Mouse (Mus musculus) limb, embryonic 15.5 days (tissue): ENCODE measurements around the gene Reep6. TPM values are rescaled to one million over a fixed set of nuclear protein-coding genes. Genes with fewer than 3 reads are reported as not detected.
A peak's percentile ranks its signal among the peaks of the same experiment; 100 is the strongest.

Source experiments
- ATAC-seq: fragments of 200-750 bp; cut with Nextera tagmentation; 2 replicates; pipeline ENCODE4 v1.8.0; 2017; ENCODE audit warnings: low read depth, moderate TSS enrichment; ENCODE audit not compliant: insufficient number of reproducible peaks, low FRiP score, low TSS enrichment
- H3K27ac ChIP-seq: fragments of 300-500 bp; sonication (generic); 2 replicates; pipeline ENCODE4 v1.5.1; 2015; ENCODE audit warnings: moderate library complexity, mild to moderate bottlenecking, inconsistent platforms
- H3K27me3 ChIP-seq: fragments of 300-500 bp; sonication (generic); 2 replicates; pipeline ENCODE4 v1.6.1; 2015; ENCODE audit warnings: inconsistent platforms
- H3K36me3 ChIP-seq: fragments of 300-500 bp; sonication (generic); 2 replicates; pipeline ENCODE4 v1.6.1; 2015; ENCODE audit warnings: inconsistent platforms
- H3K4me1 ChIP-seq: fragments of 300-500 bp; sonication (generic); 2 replicates; pipeline ENCODE4 v1.6.1; 2015; ENCODE audit warnings: inconsistent platforms
- H3K4me2 ChIP-seq: fragments of 300-500 bp; sonication (generic); 2 replicates; pipeline ENCODE4 v1.6.1; 2015; ENCODE audit warnings: mild to moderate bottlenecking, inconsistent platforms
- H3K4me3 ChIP-seq: fragments of 300-500 bp; sonication (generic); 2 replicates; pipeline ENCODE4 v1.5.1; 2015; ENCODE audit warnings: mild to moderate bottlenecking, inconsistent platforms
- H3K9ac ChIP-seq: fragments of 300-500 bp; sonication (generic); 2 replicates; pipeline ENCODE4 v1.6.1; 2015; ENCODE audit warnings: inconsistent platforms
- H3K9me3 ChIP-seq: fragments of 300-500 bp; sonication (generic); 2 replicates; pipeline ENCODE4 v1.6.1; 2016; ENCODE audit warnings: inconsistent platforms
- WGBS: fragments of 180-500 bp; shearing (Covaris S2); methylation state at CpG from one replicate; pipeline ENCODE4 v1.1.7; 2015; 5-methylcytosine and 5-hydroxymethylcytosine counted together
- polyA plus RNA-seq: library from polyadenylated mRNA; unstranded; fragments of >200 nt; fragmentation: Nextera tagmentation; extraction: Ambion mirVana; gene quantifications from 2 replicates; pipeline ENCODE4 v1.2.1, GENCODE M21; 2015

The Reep6 gene
- polyA plus RNA-seq, 1 experiment from 2014 or later, result 13.8 TPM

DNA sequence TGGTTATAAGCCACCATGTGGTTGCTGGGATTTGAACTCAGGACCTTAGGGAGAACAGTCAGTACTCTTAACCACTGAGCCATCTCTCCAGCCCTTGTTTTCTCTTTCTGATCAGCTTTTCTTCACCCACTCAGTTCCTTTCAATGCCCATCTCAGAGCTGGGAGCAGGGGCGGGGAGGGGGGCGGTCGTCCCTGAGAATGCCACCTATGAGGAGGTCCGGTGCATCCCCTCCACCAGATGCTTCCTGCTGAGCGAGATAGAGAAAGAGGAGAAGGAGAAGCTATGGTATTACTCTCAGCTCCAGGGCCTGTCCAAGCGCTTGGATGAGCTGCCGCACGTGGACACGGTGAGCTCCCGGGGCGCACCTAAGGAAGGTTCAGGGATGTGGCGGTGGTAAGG lies 25.3 kb upstream of the Reep6 start:
- Histone ChIP-seq H3K4me3 (no peak overlapping the region), H3K27ac (no peak overlapping the region), H3K4me2 (peak overlapping the region; percentile 12; the same call in 1 of the 2 replicates), H3K4me1 (peaks cover 9% of the 10 kb centered on the region), H3K9ac (no peak overlapping the region), H3K27me3 (peaks cover 73% of the 10 kb centered on the region), H3K36me3 (0 out of 2 replicates have a peak, but pooled peaks cover 5% of the 10 kb centered on the region), H3K9me3 (no peaks in the 10 kb centered on the region)
- WGBS, result 16% methylated on average over 12 of the region's 12 CpGs
- ATAC-seq, result no peak

- H3K4me1 ChIP-seq, result peaks cover 9% of the 10 kb centered on the region
Measured at GRCm38 (mm10) chr10:80304862-80305261, 24.9 kb upstream of the Reep6 start.

DNA sequence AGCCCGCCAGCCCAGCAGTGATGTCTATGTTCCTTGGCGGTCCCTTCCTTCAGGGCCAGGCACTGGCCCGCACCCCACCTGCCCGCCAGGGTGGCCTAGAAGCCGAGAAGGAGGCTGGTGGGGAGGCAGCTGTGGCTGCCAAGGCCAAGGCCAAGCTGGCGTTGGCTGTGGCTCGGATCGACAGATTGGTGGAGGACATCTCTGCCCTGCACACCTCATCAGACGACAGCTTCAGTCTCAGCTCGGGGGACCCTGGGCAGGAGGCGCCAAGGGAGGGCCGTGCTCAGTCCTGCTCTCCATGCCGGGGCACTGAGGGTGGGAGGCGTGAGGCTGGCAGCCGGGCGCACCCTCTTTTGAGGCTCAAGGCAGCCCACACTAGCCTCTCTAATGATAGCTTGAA lies 18.2 kb upstream of the Reep6 start:
- Histone ChIP-seq H3K4me1 (peaks cover 21% of the 10 kb centered on the region), H3K9ac (no peak overlapping the region), H3K27ac (no peak overlapping the region), H3K9me3 (no peaks in the 10 kb centered on the region), H3K27me3 (peaks cover 74% of the 10 kb centered on the region), H3K4me2 (no peak overlapping the region), H3K4me3 (no peak overlapping the region), H3K36me3 (no peaks in the 10 kb centered on the region)
- no peak for ATAC-seq
- 84% methylated on average over 16 of the region's 16 CpGs for WGBS

More at GRCm38 (mm10) chr10:80304862-80305261, 24.9 kb upstream of the Reep6 start:
- Histone ChIP-seq H3K4me2 (peak overlapping the region; percentile 12; the same call in 1 of the 2 replicates), H3K27me3 (peaks cover 69% of the 10 kb centered on the region), H3K27ac (no peak overlapping the region), H3K9ac (no peak overlapping the region), H3K4me3 (no peak overlapping the region), H3K9me3 (no peaks in the 10 kb centered on the region), H3K36me3 (0 out of 2 replicates have a peak, but pooled peaks cover 5% of the 10 kb centered on the region)
- WGBS, result 12% methylated on average over 24 of the region's 25 CpGs
- ATAC-seq, result no peak

GRCm38 (mm10) chr10:80312586-80313504 lies 16.9 kb upstream of the Reep6 start:
- Histone ChIP-seq H3K36me3 (peaks cover 5% of the 10 kb centered on the region), H3K27ac (no peak overlapping the region), H3K4me3 (no peak overlapping the region), H3K9ac (no peak overlapping the region), H3K9me3 (no peaks in the 10 kb centered on the region), H3K27me3 (peaks cover 79% of the 10 kb centered on the region), H3K4me2 (no peak overlapping the region), H3K4me1 (peaks cover 21% of the 10 kb centered on the region)
- 62% methylated on average over 54 of the region's 54 CpGs for WGBS
- no peak for ATAC-seq

DNA sequence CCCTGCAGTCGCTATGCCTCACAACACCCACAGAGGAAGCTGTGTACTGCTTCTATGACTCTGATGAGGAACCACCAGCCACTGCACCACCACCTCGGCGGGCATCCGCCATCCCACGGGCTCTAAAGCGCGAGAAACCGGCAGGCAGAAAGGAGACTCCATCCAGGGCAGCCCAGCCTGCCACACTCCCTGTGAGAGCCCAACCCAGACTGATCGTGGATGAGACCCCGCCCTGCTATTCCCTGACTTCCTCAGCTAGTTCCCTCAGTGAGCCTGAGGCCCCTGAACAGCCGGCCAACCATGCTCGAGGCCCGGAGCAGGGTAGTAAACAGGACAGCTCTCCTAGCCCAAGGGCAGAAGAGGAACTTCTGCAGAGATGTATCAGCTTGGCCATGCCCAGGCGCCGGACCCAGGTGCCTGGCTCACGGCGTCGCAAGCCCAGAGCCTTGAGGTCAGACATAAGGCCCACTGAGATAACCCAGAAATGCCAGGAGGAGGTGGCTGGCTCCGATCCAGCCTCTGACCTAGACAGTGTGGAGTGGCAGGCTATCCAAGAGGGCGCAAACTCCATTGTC lies 16.0 kb upstream of the Reep6 start:
- Histone ChIP-seq H3K36me3 (peaks cover 14% of the 10 kb centered on the region), H3K4me2 (no peak overlapping the region), H3K9ac (no peak overlapping the region), H3K27ac (no peak overlapping the region), H3K27me3 (peaks cover 79% of the 10 kb centered on the region), H3K9me3 (no peaks in the 10 kb centered on the region), H3K4me3 (no peak overlapping the region), H3K4me1 (peaks cover 23% of the 10 kb centered on the region)
- ATAC-seq, result no peak
- 41% methylated on average over 20 of the region's 20 CpGs for WGBS

GRCm38 (mm10) chr10:80314494-80315001 lies 15.2 kb upstream of the Reep6 start:
- Histone ChIP-seq H3K4me2 (no peak overlapping the region), H3K9me3 (no peaks in the 10 kb centered on the region), H3K27me3 (peaks cover 79% of the 10 kb centered on the region), H3K27ac (no peak overlapping the region), H3K9ac (no peak overlapping the region), H3K36me3 (peaks cover 21% of the 10 kb centered on the region), H3K4me3 (no peak overlapping the region), H3K4me1 (peaks cover 31% of the 10 kb centered on the region)
- 45% methylated on average over 16 of the region's 16 CpGs for WGBS
- no peak for ATAC-seq

GRCm38 (mm10) chr10:80315315-80315714 lies 14.4 kb upstream of the Reep6 start:
- peaks cover 34% of the 10 kb centered on the region for H3K4me1 ChIP-seq
- H3K4me2 ChIP-seq, result no peak overlapping the region
- H3K9me3 ChIP-seq, result no peaks in the 10 kb centered on the region
- H3K27ac ChIP-seq, result no peak overlapping the region
- ATAC-seq, result no peak
- H3K36me3 ChIP-seq, result peaks cover 21% of the 10 kb centered on the region
- no peak overlapping the region for H3K4me3 ChIP-seq
- H3K9ac ChIP-seq, result no peak overlapping the region
- WGBS, result 39% methylated on average over 27 of the region's 27 CpGs
- peaks cover 76% of the 10 kb centered on the region for H3K27me3 ChIP-seq

GRCm38 (mm10) chr10:80316359-80316781 lies 13.4 kb upstream of the Reep6 start:
- H3K9ac ChIP-seq, result 0 out of 2 replicates have a peak overlapping the region, but pooled peaks have one; percentile 15
- H3K27ac ChIP-seq, result no peak overlapping the region
- no peak overlapping the region for H3K4me2 ChIP-seq
- WGBS, result 27% methylated on average over 11 of the region's 11 CpGs
- H3K4me3 ChIP-seq, result no peak overlapping the region
- H3K4me1 ChIP-seq, result peaks cover 39% of the 10 kb centered on the region
- peaks cover 21% of the 10 kb centered on the region for H3K36me3 ChIP-seq
- ATAC-seq, result no peak
- no peaks in the 10 kb centered on the region for H3K9me3 ChIP-seq
- H3K27me3 ChIP-seq, result peaks cover 66% of the 10 kb centered on the region

DNA sequence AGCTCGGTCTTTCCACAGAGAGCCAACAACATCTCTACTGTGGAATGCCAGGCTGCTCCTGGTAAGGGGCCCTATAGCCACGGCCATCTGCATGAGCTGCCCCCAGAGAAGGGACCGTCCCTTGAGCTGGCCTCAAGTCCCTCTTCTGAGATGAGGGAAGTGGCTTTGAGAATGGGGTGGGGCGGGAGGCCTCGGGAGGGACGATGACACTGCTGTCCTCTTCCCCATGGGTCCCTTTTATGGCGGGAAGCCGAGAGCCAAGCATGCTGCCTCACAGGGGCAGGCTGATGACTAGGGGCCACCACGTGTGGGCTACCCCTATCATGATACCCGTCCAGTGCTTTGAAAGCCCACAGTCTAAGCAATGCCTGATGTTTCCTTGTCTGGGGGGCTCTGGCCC lies 12.7 kb upstream of the Reep6 start:
- no peaks in the 10 kb centered on the region for H3K9me3 ChIP-seq
- 49% methylated on average over 10 of the region's 10 CpGs for WGBS
- peaks cover 21% of the 10 kb centered on the region for H3K36me3 ChIP-seq
- no peak overlapping the region for H3K9ac ChIP-seq
- peaks cover 45% of the 10 kb centered on the region for H3K4me1 ChIP-seq
- no peak overlapping the region for H3K27ac ChIP-seq
- H3K4me3 ChIP-seq, result no peak overlapping the region
- no peak for ATAC-seq
- H3K4me2 ChIP-seq, result no peak overlapping the region
- peaks cover 59% of the 10 kb centered on the region for H3K27me3 ChIP-seq

DNA sequence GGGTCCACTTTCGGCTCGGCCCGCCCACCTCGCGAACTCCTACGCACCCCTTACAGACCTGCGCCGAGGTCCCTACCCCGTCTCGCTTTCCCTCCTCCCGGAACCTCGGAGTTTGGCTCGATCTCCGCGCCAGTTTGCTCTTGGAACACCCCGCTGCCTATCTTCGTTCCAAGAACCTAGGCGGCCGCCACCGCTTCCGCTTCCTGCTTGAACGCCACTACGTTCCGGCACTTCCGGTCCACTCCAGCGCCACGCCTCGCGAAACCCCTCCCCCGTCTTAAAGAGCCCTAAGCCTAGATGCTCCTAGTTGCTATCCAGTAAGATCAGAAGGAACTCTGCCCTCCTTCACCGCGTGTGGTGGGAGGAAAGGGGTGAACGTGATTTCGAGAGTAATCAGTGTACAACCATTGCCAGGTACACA lies 9.4 kb upstream of the Reep6 start, which contains the start of gene 2310011J03Rik:
2310011J03Rik (minus strand) TSS at position 198 of the 421 bp plus-strand sequence.
- no peak; the same call in 1 of the 2 replicates for ATAC-seq
- peak within 1 kb of the TSS; percentile 70 for H3K9ac ChIP-seq
- peaks cover 47% of the 10 kb centered on the region for H3K4me1 ChIP-seq
- WGBS, result under 1% methylated on average over 34 of the region's 34 CpGs
- H3K4me2 ChIP-seq, result peak within 1 kb of the TSS; percentile 80
- H3K4me3 ChIP-seq, result peak within 1 kb of the TSS; percentile 70
- H3K9me3 ChIP-seq, result no peaks in the 10 kb centered on the region
- H3K27ac ChIP-seq, result peak within 1 kb of the TSS; percentile 83
- H3K36me3 ChIP-seq, result peaks cover 21% of the 10 kb centered on the region
- peaks cover 28% of the 10 kb centered on the region for H3K27me3 ChIP-seq

DNA sequence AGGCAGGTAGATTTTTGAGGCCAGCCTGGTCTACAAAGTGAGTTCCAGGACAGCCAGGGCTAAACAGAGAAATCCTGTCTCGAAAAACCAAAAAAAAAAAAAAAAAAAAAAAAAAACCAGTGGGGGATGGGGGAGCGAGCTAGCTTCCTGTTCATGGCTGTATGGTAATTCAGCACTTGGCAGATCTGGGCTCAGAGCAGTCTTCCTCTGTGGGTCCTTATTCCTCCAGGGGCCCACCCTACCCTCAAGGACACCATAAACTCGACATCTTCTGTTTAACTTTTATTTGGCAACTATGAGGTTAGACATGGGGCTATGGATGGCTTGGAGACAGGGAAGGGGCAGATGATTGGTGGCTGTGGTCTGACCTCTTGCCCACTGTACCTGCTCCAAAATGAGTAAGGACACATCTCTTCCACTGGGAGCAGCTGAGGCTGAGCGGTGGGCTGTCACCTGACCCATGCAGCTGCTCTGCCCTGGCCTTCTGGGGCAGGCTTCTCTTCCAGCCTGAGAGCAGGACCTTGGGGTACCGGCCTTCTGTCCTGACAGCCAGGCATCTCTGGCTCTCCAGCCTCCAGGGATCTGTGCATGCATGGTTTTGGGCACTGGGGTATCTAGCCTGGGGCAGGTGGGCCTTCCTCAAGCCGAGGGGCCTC lies 8.6 kb upstream of the Reep6 start:
- no peak for ATAC-seq
- H3K4me1 ChIP-seq, result peaks cover 42% of the 10 kb centered on the region
- H3K9ac ChIP-seq, result no peak overlapping the region
- 76% methylated on average over 6 of the region's 6 CpGs for WGBS
- H3K9me3 ChIP-seq, result no peaks in the 10 kb centered on the region
- H3K4me2 ChIP-seq, result no peak overlapping the region
- no peak overlapping the region for H3K4me3 ChIP-seq
- no peak overlapping the region for H3K27ac ChIP-seq
- H3K36me3 ChIP-seq, result peaks cover 21% of the 10 kb centered on the region
- H3K27me3 ChIP-seq, result peaks cover 21% of the 10 kb centered on the region
